Mouse (Mus musculus): ENCODE measurements around the gene Kcnj1.

Kcnj1 gene

GRCm38 (mm10) chr9:32400212-32400611 is 27.9 kb downstream of the Kcnj1 start:
- DNase-seq: no peak

- no peak for DNase-seq
These were observed 28.4 kb downstream of the Kcnj1 start for GRCm38 (mm10) chr9:32400662-32401161.

GRCm38 (mm10) chr9:32405191-32405925 is 33.1 kb downstream of the Kcnj1 start:
- peak; percentile 61 to 72 for DNase-seq

- no peak for DNase-seq
These were observed 36.4 kb downstream of the Kcnj1 start for GRCm38 (mm10) chr9:32408730-32409059.

GRCm38 (mm10) chr9:32409060-32409961 is 37.0 kb downstream of the Kcnj1 start:
- DNase-seq: peak in 1 of 2 experiments; percentile 16

- DNase-seq: no peak
These were observed 38.4 kb downstream of the Kcnj1 start for GRCm38 (mm10) chr9:32410671-32411070.

- no peak for DNase-seq
These were observed 39.2 kb downstream of the Kcnj1 start for GRCm38 (mm10) chr9:32411507-32411906.

- DNase-seq: no peak
These were observed 40.7 kb downstream of the Kcnj1 start for GRCm38 (mm10) chr9:32412836-32413580.

- DNase-seq: no peak
These were observed 42.7 kb downstream of the Kcnj1 start for GRCm38 (mm10) chr9:32414956-32415355.

- no peak for DNase-seq
These were observed 43.7 kb downstream of the Kcnj1 start for GRCm38 (mm10) chr9:32415952-32416351.

GRCm38 (mm10) chr9:32417466-32418116 is 45.3 kb downstream of the Kcnj1 start:
- no peak for DNase-seq

- DNase-seq: no peak
These were observed 48.4 kb downstream of the Kcnj1 start for GRCm38 (mm10) chr9:32420711-32421110.

- no peak for DNase-seq
These were observed 53.0 kb downstream of the Kcnj1 start for GRCm38 (mm10) chr9:32425321-32425720.

- DNase-seq: no peak
These were observed 58.8 kb downstream of the Kcnj1 start for GRCm38 (mm10) chr9:32431061-32431460.

GRCm38 (mm10) chr9:32434241-32435213 is 62.2 kb downstream of the Kcnj1 start:
- peak; percentile 25 to 36 for DNase-seq

GRCm38 (mm10) chr9:32443115-32443514 is 70.8 kb downstream of the Kcnj1 start:
- DNase-seq: no peak

GRCm38 (mm10) chr9:32443817-32444216 is 71.5 kb downstream of the Kcnj1 start:
- no peak for DNase-seq

- no peak for DNase-seq
These were observed 72.3 kb downstream of the Kcnj1 start for GRCm38 (mm10) chr9:32444453-32445201.

- DNase-seq: no peak
These were observed 73.5 kb downstream of the Kcnj1 start for GRCm38 (mm10) chr9:32445789-32446188.

GRCm38 (mm10) chr9:32448766-32449165 is 76.5 kb downstream of the Kcnj1 start:
- DNase-seq: peak; percentile 42 to 49

Measured in cerebellum, postnatal 25 days (tissue).